Mouse (Mus musculus) spleen, postnatal 14 days (tissue): Measurements from ENCODE around the gene Ankrd34a.
"Not testable (repeated sequence)": the region's sequence is repeated elsewhere in the genome, so short reads cannot be mapped to it uniquely, and the experiment has no call there.

Source experiments
- DNase-seq, 2 experiments: peaks; one replicate each; pipeline ENCODE4 v3.0.0; 2021 to 2022; ENCODE audit warnings: low spot score in 2 of 2

Gene Ankrd34a

DNA sequence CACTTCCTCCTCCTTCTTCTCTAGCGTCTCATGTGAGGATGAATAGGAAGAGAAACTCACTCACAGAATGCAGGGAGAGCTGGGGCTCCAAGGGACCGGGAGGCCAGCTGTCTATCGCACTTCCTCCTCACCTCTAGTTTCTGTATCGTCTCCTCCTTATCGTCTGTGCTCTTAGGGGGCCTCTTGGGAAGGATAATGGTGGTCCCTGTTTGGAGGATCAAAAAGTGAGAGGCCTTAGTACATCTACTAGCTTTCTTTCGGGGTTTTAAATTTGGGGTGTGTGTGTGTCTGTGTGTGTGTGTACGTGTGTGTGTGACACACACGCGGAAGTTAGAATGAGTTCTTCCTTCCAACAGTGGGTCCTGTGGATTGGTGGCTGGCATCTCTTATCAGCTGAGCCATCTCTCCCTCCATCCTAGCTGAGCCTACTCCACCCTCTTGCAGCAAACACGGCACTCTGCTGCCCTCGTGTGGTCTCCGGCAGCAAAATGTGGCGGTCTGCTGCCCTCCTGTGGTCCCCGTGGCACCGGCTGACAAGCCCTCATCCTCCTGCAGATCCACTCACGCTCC, 16.5 kb upstream of the Ankrd34a start:
- DNase-seq, result peak; percentile 78 to 85

DNA sequence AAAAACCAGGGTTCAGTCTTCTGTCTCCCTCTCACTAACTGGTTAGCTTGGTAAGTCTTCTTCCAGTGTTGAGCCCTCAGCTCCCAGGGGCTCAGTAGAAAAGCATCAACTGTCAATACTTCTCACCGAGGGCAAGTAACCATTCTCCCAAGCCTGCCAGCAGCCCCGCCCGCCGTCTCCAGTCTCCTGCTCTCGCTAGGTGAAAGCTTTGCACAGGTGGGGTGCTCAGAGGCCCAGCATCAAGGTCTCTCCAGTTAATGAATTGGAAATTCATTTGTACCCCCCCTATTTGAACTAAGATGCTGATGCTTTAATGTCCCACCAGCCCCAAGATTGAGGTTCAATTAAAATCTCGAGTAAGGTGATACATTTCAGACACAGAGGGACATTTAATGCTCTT, 15.3 kb upstream of the Ankrd34a start:
- no peak for DNase-seq

GRCm38 (mm10) chr3:96581771-96582515, 14.5 kb upstream of the Ankrd34a start:
- no peak for DNase-seq

DNA sequence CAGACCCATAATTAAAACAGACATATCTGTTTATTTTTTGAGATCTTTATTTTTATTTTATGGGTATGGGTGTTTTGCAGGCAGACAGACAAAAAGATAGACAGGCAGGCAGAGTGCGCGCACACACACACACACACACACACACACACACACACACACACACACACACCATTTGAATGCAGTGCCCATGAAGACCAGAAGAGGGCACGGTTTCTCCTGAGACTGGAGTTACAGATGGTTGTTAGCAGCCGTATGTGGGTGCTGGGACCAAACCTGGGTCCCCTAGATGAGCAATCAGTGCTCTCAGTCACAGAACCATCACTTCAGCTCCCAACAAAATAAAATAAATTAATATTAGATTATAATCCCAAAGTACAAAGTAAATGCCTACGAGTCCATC, 13.1 kb upstream of the Ankrd34a start:
- DNase-seq, result no peak

- no peak for DNase-seq
These were observed 5.8 kb upstream of the Ankrd34a start for GRCm38 (mm10) chr3:96590657-96591056.

GRCm38 (mm10) chr3:96593374-96593773, 3.1 kb upstream of the Ankrd34a start:
- DNase-seq, result no peak

- DNase-seq, result peak; percentile 86 to 90
These were observed 2.5 kb upstream of the Ankrd34a start, which contains the start of gene Polr3gl for GRCm38 (mm10) chr3:96593790-96594560. Gene Polr3gl (minus strand): TSS chr3:96594181.

DNA sequence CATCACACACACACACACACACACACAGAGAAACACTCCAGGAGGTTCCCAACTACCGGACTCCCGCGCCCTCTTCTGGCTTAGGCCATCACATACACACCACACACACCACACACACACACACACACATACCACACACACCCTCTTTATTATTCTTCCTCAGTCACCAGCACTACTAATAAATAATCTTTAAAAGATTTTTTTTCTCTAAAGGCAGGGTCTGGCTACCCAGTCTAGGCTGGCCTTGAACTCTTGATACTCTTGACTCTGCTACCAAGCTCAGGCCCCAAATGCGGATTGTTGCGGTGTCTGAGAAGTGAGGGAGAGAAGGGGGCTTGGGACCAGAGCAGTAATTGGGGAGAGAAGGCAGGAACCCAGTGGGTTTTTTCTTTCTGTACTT, 1.6 kb upstream of the Ankrd34a start:
- no peak for DNase-seq

DNA sequence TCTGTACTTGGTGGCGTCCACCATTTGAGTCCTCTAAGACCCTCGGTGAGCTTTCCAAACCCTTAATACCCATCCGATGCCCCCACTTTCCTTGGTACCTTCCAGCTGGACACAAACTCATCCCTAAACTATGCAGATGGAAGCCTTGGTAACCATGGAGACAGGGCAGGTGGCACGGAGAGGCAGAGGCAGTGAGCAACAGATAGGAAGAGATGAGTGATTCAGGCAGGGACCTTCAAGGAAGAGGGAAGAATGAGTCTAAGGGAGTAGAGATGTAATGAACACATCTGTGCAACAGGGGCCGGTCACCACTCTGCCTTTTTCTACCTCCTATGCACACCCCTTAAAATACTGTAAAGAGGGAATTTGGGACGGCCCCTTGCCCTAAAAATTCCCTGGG, 775 bp upstream of the Ankrd34a start:
- DNase-seq, result no peak

DNA sequence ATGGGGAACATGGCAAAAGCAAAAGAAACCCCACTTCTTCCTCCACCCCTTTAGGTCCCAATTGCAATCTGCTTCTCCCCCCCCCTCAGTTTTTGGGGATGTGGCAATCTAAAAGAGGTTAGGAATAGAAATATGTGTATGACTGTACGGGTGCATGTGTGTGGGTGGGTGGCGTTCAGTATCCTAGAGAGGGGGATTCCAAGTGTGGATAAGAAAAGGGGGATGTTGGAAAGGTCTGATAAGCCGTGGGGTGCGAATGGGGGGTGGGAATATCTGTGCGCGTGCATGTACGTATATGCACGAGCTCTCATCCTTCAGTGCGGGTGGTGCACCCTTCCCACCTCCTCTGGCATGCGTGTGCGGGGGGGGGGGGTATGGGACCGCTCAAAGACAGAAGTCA, 419 bp downstream of the Ankrd34a start:
- DNase-seq, result no peak

DNA sequence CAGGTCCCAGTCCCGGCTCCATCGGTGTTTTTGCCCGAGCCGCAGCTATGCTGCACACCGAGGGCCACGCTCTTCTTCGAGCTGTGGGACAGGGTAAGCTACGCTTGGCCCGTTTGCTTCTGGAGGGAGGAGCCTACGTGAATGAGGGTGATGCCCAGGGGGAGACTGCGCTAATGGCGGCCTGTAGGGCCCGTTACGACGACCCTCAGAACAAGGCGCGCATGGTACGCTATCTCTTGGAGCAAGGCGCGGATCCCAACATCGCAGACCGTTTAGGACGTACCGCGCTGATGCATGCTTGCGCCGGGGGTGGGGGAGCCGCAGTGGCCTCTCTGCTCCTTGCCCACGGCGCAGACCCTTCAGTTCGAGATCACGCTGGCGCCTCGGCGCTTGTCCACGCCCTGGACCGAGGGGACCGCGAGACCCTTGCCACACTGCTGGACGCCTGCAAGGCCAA, 1.0 kb downstream of the Ankrd34a start:
- DNase-seq, result no peak

DNA sequence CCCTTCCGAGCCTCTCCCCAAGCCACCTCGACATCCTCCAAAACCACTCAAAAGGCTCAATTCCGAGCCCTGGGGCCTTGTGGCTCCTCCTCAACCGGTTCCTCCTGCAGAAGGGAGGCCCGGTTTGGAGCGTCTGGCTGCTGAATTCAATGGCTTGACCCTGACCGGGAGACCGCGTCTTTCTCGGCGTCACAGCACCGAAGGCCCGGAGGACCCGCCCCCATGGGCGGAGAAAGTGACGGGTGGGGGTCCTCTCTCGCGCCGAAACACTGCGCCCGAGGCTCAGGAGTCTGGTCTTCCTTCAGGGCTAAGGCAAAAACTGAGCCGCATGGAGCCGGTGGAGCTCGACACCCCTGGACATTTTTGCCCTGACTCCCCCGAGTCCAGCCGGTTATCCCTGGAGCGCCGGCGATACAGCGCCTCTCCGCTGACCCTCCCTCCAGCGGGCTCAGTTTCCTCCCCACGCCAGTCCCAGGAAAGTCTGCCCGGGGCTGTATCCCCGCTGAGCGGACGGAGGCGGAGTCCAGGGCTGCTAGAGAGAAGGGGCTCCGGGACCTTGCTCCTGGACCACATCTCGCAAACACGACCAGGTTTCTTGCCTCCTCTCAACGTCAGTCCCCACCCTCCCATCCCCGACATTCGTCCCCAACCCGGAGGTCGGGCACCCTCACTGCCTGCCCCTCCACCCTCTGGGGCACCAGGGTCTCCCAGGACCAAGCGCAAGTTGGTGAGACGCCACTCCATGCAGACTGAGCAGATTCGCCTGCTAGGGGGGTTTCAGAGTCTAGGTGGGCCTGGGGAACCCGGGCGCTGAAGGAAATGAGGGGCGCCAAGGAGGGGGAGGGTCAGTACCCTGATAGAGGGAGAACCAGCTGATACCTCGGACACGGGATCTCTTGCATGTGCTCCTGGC, 2.0 kb downstream of the Ankrd34a start:
- no peak for DNase-seq

DNA sequence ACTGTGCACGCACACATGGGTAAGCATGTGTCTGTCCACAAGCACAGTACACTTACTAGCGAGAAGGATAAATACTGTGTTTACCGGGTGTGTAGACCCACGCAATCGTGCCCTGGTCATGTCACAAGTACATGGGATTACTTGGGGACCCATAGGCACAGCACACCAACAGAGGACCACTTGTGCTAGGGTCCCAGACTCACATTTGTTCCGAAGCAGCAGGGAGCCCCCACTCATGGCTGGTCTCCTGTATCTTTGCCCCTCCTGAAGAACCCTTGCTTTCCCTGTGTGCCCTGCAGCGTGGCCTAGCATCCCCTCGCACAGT, 2.6 kb downstream of the Ankrd34a start:
- DNase-seq, result no peak

GRCm38 (mm10) chr3:96599411-96599810, 3.0 kb downstream of the Ankrd34a start:
- DNase-seq, result no peak

DNA sequence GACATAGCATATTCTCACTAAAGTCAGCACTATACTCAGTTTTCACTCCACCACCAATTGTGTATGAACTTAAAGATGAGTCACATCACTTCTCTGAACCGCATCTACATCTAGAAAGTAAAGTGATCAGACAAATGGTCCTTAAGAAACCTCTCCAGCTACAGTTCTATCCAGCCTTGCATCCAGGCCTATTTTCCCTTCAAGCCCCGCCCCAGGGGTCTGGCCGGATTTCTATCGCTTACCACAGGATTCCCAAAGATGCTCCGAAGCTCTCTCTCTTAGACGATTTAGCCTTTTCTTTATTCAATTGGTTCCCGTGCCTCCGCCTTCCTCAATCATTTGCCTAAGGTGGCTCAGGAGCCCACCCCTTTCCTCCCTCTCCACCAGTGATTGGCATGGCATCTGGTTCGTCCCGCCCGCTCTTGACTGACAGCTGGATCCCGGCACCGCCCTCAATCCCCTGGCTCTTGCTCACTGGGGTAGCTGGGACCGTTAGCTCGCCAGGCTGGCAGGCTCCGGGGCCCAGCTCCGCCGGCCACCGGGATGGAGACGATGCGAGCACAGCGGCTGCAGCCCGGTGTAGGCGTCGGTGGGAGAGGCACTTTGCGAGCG, 4.3 kb downstream of the Ankrd34a start, which contains the start of gene Lix1l:
TSS of gene Lix1l (plus strand) at position 511 of the 612 bp plus-strand sequence.
- DNase-seq, result peak; percentile 55 to 66

DNA sequence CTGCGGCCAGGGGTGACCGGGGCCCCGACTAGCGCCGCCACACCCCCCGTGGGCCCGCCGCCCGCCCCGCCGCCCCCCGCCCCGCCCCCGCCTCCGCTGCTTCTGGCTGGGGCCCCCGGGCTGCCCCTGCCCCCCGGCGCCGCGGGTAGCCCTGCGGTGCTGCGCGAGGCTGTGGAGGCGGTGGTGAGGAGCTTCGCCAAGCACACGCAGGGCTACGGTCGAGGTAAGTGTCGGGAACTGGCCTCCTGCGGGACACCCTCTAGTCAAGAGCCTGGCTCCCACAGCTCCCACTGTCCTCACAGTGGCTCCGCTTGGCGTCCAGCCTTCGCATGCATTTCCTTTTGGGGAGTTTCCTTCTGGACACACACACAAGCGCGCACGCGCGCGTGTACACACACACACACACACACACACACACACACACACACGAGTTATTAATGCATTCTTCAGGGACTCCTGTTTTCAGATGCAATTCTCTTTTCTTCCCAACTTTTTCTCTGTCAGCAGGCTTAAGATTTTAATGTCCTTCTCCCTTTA, 4.9 kb downstream of the Ankrd34a start:
- no peak for DNase-seq

GRCm38 (mm10) chr3:96601941-96602703, 5.7 kb downstream of the Ankrd34a start:
- DNase-seq, result no peak

- no peak for DNase-seq
These were observed 6.3 kb downstream of the Ankrd34a start for GRCm38 (mm10) chr3:96602704-96603084.

GRCm38 (mm10) chr3:96603311-96603710, 6.9 kb downstream of the Ankrd34a start:
- no peak for DNase-seq

DNA sequence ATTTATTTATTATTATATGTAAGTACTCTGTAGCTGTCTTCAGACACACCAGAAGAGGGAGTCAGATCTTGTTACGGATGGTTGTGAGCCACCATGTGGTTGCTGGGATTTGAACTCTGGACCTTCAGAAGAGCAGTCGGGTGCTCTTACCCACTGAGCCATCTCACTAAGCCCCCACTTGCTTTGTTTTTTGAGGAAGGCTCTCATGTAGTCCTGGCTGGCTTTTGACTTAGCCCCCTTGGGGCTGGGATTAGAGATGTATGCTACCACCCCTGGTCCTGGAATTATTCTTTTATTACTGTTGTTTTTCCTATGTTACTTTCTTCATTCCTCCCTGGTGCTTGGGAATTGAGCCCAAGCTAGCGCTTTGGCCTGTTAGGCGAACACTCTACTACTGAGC, 9.6 kb downstream of the Ankrd34a start:
- not testable (repeated sequence) for DNase-seq
